Mouse (Mus musculus): Measurements from ENCODE around the gene Nfkbil1. TPM values are rescaled to one million over a fixed set of nuclear protein-coding genes. Genes with fewer than 3 reads are reported as not detected.
"Not testable (repeated sequence)": the region's sequence is repeated elsewhere in the genome, so short reads cannot be mapped to it uniquely, and the experiment has no call there.

Nfkbil1 gene
- polyA plus RNA-seq, 1 experiment, result 34.2 TPM

GRCm38 (mm10) chr17:35237504-35237903 is 1.9 kb upstream of the Nfkbil1 start:
- no peak overlapping the region for H3K4me3 ChIP-seq (ENCODE audit: control insufficient read depth, insufficient read depth, low read length)
- 94% methylated on average over 12 of the region's 12 CpGs for WGBS
- no peaks in the 10 kb centered on the region for H3K27me3 ChIP-seq (ENCODE audit: control insufficient read depth, insufficient read depth, low read length)
- no peak overlapping the region for H3K27ac ChIP-seq (ENCODE audit: control insufficient read depth, insufficient read depth, low read length)
- H3K4me1 ChIP-seq (replicated peaks; ENCODE audit: control insufficient read depth, insufficient read depth, low read length), result peaks cover 25% of the 10 kb centered on the region
- TF ChIP-seq CTCF (IDR thresholded peaks at IDR 0.05; ENCODE audit: borderline replicate concordance, control insufficient read depth, extremely low read depth, insufficient read depth, low read length, poor library complexity) (no peak), POLR2A (IDR thresholded peaks at IDR 0.05; ENCODE audit: control insufficient read depth, extremely low read depth, insufficient read depth, low read length, poor library complexity) (no peak)
- DNase-seq, result no peak
- no peaks in the 10 kb centered on the region for H3K36me3 ChIP-seq (ENCODE audit: control insufficient read depth, insufficient read depth, low read length)

DNA sequence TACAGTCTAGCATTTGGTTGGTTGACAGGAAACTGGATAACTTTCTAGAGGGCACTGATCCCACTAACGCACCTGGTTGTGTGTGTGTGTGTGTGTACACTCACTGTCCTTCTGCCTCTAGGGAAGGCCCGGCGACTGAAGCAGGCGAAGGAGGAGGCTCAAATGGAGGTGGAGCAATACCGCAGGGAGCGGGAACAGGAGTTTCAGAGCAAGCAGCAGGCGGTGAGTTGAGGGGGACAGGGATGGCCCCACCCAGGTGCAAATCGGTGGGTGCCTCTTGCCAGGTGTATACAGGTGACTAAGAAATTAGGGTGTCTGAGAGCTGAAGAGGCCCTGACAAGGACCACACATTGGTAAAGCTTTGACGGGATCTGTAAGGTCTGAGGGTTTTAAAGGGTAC is 1.4 kb upstream of the Nfkbil1 start:
- no peak overlapping the region for H3K4me3 ChIP-seq (ENCODE audit: control insufficient read depth, insufficient read depth, low read length)
- TF ChIP-seq CTCF (IDR thresholded peaks at IDR 0.05; ENCODE audit: borderline replicate concordance, control insufficient read depth, extremely low read depth, insufficient read depth, low read length, poor library complexity), result no peak
- TF ChIP-seq POLR2A (IDR thresholded peaks at IDR 0.05; ENCODE audit: control insufficient read depth, extremely low read depth, insufficient read depth, low read length, poor library complexity), result no peak
- no peak for DNase-seq
- H3K27ac ChIP-seq (ENCODE audit: control insufficient read depth, insufficient read depth, low read length), result no peak overlapping the region
- peaks cover 29% of the 10 kb centered on the region for H3K4me1 ChIP-seq (replicated peaks; ENCODE audit: control insufficient read depth, insufficient read depth, low read length)
- H3K27me3 ChIP-seq (ENCODE audit: control insufficient read depth, insufficient read depth, low read length), result no peaks in the 10 kb centered on the region
- H3K36me3 ChIP-seq (ENCODE audit: control insufficient read depth, insufficient read depth, low read length), result no peaks in the 10 kb centered on the region
- 94% methylated on average over 9 of the region's 9 CpGs for WGBS

DNA sequence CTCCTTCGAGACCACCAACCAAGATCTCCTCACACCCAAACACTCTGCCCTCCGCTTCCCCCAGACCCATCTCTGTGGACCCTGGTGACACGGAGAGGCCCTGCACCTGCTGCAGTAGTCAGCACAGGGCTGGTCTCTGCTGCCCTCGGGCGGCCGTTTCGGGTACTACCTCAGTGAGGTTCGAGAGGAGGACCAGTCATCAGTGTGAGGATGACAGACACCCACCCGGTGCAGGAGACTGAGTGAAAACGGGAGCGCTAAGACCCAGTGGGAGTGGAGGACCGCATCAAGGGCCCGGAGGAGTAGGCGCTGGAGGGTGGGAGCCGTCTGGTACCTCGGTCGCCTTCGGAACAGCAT is 776 bp upstream of the Nfkbil1 start:
- TF ChIP-seq CTCF (IDR thresholded peaks at IDR 0.05; ENCODE audit: borderline replicate concordance, control insufficient read depth, extremely low read depth, insufficient read depth, low read length, poor library complexity), result peak; percentile 98
- TF ChIP-seq POLR2A (IDR thresholded peaks at IDR 0.05; ENCODE audit: control insufficient read depth, extremely low read depth, insufficient read depth, low read length, poor library complexity), result no peak
- peaks cover 32% of the 10 kb centered on the region for H3K4me1 ChIP-seq (replicated peaks; ENCODE audit: control insufficient read depth, insufficient read depth, low read length)
- whole genome bisulfite sequencing, result 3% methylated on average over 18 of the region's 18 CpGs
- peak overlapping the region; percentile 91 for H3K27ac ChIP-seq (ENCODE audit: control insufficient read depth, insufficient read depth, low read length)
- peak; percentile 100 for DNase-seq
- H3K4me3 ChIP-seq (ENCODE audit: control insufficient read depth, insufficient read depth, low read length), result peak overlapping the region; percentile 59
- H3K27me3 ChIP-seq (ENCODE audit: control insufficient read depth, insufficient read depth, low read length), result no peaks in the 10 kb centered on the region
- no peaks in the 10 kb centered on the region for H3K36me3 ChIP-seq (ENCODE audit: control insufficient read depth, insufficient read depth, low read length)

DNA sequence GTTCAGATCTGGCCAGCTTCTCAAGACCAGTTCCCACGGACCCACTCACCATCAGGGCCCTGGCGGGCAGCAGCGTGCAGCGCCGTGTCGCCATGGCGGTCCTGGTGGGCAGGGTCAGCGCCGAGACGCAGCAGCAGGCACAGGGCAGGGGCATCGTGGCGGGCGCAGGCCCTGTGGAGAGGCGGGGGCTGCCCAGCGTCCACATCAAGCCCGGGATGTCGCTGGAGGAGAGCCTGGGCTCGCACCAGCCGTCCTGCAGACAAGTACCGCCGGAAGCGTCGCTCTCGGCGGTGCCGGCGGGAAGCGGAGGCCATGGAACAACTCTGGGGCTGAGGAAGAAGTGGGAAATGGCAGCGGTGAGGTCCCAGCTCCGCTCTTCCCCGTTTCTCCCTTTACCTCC is 689 bp downstream of the Nfkbil1 start:
- peaks cover 31% of the 10 kb centered on the region for H3K4me1 ChIP-seq (replicated peaks; ENCODE audit: control insufficient read depth, insufficient read depth, low read length)
- H3K4me3 ChIP-seq (ENCODE audit: control insufficient read depth, insufficient read depth, low read length), result peak overlapping the region; percentile 82
- DNase-seq, result peak; percentile 59
- peak overlapping the region; percentile 86 for H3K27ac ChIP-seq (ENCODE audit: control insufficient read depth, insufficient read depth, low read length)
- no peak for TF ChIP-seq POLR2A (IDR thresholded peaks at IDR 0.05; ENCODE audit: control insufficient read depth, extremely low read depth, insufficient read depth, low read length, poor library complexity)
- TF ChIP-seq CTCF (IDR thresholded peaks at IDR 0.05; ENCODE audit: borderline replicate concordance, control insufficient read depth, extremely low read depth, insufficient read depth, low read length, poor library complexity), result peak; percentile 35; the same call in 1 of the 2 replicates
- 10% methylated on average over 31 of the region's 31 CpGs for whole genome bisulfite sequencing
- no peaks in the 10 kb centered on the region for H3K27me3 ChIP-seq (ENCODE audit: control insufficient read depth, insufficient read depth, low read length)
- H3K36me3 ChIP-seq (ENCODE audit: control insufficient read depth, insufficient read depth, low read length), result no peaks in the 10 kb centered on the region; the same call in 1 of the 2 replicates

DNA sequence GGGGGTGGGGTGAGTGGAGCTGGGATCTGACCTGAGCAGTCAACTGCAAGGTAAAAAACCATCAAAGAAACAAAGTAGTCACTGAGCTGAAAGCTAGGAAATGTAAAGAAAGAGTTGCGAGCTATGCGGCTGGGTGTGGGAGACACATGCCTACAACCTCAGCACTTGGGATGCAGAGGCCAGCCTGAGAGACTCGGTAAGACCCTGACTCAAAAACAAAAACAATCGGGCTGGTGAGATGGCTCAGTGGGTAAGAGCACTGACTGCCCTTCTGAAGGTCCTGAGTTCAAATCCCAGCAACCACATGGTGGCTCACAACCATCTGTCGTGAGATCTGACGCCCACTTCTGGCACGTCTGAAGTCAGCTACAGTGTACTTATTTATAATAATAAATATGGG is 1.5 kb downstream of the Nfkbil1 start:
- H3K4me3 ChIP-seq (ENCODE audit: control insufficient read depth, insufficient read depth, low read length); H3K27me3 ChIP-seq (ENCODE audit: control insufficient read depth, insufficient read depth, low read length); H3K36me3 ChIP-seq (ENCODE audit: control insufficient read depth, insufficient read depth, low read length); DNase-seq: not testable (repeated sequence)
- 43% methylated on average over 7 of the region's 7 CpGs for WGBS
- Histone ChIP-seq H3K4me1 (replicated peaks; ENCODE audit: control insufficient read depth, insufficient read depth, low read length) (peaks cover 31% of the 10 kb centered on the region), H3K27ac (ENCODE audit: control insufficient read depth, insufficient read depth, low read length) (peak overlapping the region; percentile 97)

- H3K36me3 ChIP-seq (ENCODE audit: control insufficient read depth, insufficient read depth, low read length), result peaks cover 4% of the 10 kb centered on the region; the same call in 1 of the 2 replicates
- WGBS, result 19% methylated on average over 18 of the region's 18 CpGs
These were observed 2.2 kb downstream of the Nfkbil1 start, which contains the start of gene Atp6v1g2 for GRCm38 (mm10) chr17:35233114-35233980. TSS of gene Atp6v1g2 (plus strand) at chr17:35233660.

More at GRCm38 (mm10) chr17:35233114-35233980, 2.2 kb downstream of the Nfkbil1 start, which contains the start of gene Atp6v1g2:
- Histone ChIP-seq H3K4me1 (replicated peaks; ENCODE audit: control insufficient read depth, insufficient read depth, low read length) (peaks cover 31% of the 10 kb centered on the region), H3K4me3 (ENCODE audit: control insufficient read depth, insufficient read depth, low read length) (peak within 1 kb of the TSS; percentile 29), H3K27me3 (ENCODE audit: control insufficient read depth, insufficient read depth, low read length) (no peaks in the 10 kb centered on the region), H3K27ac (ENCODE audit: control insufficient read depth, insufficient read depth, low read length) (peak within 1 kb of the TSS; percentile 97)
- no peak for DNase-seq
- TF ChIP-seq POLR2A (IDR thresholded peaks at IDR 0.05; ENCODE audit: control insufficient read depth, extremely low read depth, insufficient read depth, low read length, poor library complexity) (no peak), CTCF (IDR thresholded peaks at IDR 0.05; ENCODE audit: borderline replicate concordance, control insufficient read depth, extremely low read depth, insufficient read depth, low read length, poor library complexity) (no peak)

Data from thymus, adult 2 months (tissue).